Mouse (Mus musculus): ENCODE measurements around the gene Gm47841.

The Gm47841 gene

GRCm38 (mm10) chr15:101047194-101047555 lies at the start of gene Gm47841:
Gm47841 (minus strand) TSS chr15:101047397.
- peak in 1 of 2 experiments; percentile 28 for DNase-seq

DNA sequence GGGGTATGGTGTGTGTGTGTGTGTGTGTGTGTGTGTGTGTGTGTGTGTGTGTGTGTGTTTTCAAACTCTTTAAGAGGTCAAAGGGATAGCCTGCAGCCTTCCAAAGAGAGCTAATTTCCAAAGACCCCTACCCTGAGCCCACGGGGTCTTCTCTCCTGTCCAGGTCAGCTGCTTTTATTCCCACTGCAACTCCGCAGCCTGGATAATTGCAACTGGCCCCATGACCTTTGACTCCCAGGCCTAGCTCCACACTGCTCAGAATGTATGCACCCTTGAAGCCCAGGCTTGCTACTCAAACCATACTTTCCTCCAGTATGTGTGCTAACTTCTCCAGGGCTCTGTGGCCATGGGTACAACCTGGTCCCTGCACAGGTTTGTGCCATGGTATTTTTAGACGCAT lies 48.2 kb upstream of the Gm47841 start:
- DNase-seq: no peak

DNA sequence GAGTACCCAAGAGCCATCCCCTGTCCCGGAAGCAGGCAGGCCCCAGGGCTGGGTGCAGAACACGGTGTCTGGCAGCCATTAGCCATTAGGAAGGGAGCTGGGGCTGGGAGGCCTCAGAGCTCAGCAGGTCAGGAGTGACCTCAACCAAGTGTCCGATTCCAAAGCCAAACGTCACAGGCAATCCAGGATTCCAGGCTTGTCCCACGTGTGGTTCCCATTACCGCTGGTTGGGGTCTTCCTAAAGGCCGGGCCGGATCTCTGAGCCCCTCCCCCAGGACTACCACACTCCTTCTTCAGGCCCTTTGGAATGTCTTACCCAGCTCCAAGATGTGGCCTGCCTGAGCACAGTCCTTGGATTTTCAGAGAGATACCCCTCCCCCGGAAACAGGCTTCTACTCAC lies 47.8 kb upstream of the Gm47841 start:
- DNase-seq: no peak

DNA sequence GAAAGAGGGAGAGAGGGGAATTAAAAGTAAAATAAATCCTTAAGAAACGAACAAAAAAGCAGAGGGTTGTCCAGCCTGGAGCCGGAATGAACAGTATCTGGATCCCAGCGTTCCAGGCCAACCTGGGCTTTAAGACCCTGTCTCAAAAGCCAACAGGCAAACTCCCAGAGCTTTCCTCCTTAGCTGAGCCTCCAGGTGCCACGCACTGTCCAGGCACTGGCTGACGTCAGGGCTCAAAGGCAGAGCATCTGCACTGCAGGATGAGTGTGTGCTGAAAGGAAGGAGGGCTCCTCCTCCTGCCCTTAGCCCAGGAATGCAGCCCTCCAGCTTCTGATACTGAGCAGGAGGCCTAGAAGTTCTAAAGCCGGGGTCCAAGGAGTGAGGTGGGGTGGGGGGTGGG lies 46.8 kb upstream of the Gm47841 start:
- no peak for DNase-seq

DNA sequence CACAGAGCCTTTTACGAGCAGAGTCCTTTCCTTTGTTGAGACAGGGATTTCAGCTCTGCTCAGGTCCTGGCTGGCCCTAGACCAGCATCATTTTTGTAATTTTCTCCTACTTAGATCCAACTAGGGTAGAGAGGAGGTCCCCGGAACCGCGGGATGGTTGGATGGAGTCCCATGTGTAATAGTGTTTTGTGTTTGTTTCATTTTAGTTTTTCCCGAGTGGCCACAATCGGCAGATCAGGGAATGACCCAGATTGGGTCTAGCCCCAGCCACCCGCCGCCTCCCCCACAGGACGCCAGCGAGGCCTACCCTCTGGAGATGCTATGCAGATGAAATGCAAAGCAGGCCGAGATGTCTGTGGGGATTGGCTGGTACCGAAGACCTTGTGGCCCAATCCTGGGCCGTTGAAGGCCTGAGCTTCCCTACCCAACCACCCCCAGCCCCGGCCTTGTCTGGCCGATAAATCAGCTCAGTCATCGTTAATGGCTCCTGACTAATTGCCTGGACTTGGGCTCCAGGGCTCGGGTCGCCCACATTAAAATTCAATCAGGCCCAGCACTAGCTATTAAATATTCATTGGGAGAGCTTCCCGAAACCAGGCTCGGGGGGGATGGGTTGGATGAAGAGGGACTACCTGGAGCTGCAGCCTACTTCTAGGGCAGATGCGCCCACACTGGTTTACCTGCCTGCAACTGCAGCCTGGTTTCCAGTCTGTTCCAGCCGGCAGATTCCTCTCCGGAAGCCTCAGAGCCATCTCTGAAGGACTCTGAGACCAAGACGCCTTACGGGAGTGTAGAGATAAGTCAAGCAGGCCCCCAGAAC lies 45.8 kb upstream of the Gm47841 start:
- DNase-seq: peak; percentile 53 to 63

- DNase-seq: no peak
Measured at GRCm38 (mm10) chr15:101092121-101092828, 45.1 kb upstream of the Gm47841 start.

GRCm38 (mm10) chr15:101091551-101091950 lies 44.4 kb upstream of the Gm47841 start:
- no peak for DNase-seq

DNA sequence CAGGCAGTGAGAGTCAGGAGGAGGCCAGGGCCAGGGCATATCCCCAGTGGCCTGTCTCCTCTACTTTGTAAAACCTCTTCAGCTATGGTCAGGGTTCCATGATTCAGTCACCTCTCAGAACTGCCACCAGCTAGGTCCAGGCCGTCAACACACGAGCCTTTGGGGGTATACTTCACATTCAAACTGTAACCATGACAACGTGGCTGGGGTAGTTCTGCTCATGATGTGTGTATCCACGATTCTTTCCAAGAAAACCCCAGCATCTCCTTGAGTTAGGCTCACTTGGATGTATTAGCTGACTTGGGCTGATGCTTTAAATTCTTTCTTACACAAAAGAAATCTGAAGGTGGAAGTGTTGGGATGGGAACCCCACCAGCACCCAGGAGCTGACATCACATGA lies 41.1 kb upstream of the Gm47841 start:
- DNase-seq: no peak

GRCm38 (mm10) chr15:101086956-101087355 lies 39.8 kb upstream of the Gm47841 start:
- peak; percentile 63 to 78 for DNase-seq

DNA sequence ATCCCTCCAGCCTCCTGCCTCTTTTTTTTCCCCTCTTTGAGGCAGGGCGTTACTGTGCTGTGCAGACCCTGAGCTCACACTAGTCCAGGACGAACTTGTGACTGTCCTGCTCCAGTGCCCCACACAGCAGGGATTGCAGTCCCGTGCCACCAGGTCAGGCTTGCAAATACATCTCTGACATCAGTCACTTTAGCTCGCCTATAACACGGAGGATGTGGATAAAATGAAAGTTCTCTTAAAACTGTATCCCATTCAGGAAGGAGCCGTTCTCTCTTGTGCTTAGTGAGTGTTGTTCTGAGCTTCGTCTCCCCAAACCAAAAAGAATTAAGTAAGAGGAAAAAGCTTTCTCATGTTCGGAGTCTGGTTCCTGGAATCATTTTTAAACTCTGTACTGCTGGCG lies 39.3 kb upstream of the Gm47841 start:
- no peak for DNase-seq

DNA sequence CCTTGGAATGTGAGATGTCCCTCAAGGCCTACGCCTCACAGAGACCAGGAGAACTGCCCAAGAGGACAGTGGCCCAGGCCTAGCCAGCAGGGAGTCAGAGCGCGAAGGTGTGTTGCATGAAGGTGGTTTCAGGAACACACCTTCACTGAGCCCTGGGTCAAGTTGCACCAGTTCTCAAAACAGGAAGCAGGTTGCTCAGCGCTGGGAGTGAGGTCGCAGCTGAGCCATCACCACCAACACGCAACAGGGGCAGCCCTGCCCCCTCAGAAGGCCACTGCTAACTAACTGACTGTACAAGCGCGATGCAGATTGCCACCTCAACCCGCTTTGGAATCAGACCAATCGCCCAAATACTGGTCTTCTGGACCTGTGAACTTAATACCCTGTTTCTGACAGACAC lies 37.3 kb upstream of the Gm47841 start:
- no peak for DNase-seq

- no peak for DNase-seq
Measured at GRCm38 (mm10) chr15:101082236-101082635, 35.0 kb upstream of the Gm47841 start.

DNA sequence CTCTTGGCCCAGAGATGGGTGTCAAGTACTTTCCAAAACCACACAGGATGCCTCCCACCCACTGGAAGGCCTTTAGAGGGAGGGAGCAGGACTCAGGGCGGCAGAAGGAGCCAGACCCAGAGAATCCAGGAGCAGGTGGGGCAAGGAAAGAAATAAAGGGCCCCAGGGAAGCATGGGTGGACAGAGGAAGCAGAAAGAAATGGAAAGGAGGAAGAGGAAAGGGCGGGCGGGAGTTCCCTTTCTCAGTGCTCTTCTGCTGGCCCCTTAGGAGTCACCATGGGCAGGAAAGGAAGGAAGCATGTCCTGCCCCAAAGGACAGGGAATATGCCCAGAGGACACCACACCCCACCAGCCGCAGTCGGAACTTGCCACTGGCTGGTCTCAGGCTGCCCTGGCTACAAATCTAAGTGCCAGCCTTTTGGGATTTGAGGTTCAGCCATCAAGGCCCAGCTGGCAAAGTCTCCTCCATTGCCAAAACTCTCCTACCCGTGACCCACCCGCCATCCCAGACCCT lies 33.9 kb upstream of the Gm47841 start:
- no peak for DNase-seq

- DNase-seq: no peak
Measured at GRCm38 (mm10) chr15:101080031-101080520, 32.9 kb upstream of the Gm47841 start.

DNA sequence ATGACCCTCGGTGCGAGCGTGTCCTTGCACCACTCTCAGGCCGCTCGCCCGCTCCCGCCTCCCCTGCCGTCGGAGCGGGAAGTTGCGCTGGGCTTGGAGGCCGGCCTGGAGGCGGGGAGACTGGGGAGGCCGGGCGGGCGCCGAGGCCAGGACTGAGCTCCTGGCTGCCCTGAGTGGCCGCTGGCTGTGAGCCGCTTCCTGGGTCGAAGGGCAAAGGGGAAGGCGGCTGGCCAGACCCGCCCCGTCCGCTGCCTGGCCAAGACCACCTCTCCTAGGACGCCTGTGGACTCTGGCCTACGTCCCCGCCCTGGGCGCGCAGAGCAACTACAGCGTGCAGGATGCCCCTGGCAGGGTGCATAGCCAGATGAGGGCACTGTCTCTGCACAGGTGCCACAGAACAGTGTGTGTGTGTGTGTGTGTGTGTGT lies 31.5 kb upstream of the Gm47841 start:
- peak; percentile 68 to 78 for DNase-seq

DNA sequence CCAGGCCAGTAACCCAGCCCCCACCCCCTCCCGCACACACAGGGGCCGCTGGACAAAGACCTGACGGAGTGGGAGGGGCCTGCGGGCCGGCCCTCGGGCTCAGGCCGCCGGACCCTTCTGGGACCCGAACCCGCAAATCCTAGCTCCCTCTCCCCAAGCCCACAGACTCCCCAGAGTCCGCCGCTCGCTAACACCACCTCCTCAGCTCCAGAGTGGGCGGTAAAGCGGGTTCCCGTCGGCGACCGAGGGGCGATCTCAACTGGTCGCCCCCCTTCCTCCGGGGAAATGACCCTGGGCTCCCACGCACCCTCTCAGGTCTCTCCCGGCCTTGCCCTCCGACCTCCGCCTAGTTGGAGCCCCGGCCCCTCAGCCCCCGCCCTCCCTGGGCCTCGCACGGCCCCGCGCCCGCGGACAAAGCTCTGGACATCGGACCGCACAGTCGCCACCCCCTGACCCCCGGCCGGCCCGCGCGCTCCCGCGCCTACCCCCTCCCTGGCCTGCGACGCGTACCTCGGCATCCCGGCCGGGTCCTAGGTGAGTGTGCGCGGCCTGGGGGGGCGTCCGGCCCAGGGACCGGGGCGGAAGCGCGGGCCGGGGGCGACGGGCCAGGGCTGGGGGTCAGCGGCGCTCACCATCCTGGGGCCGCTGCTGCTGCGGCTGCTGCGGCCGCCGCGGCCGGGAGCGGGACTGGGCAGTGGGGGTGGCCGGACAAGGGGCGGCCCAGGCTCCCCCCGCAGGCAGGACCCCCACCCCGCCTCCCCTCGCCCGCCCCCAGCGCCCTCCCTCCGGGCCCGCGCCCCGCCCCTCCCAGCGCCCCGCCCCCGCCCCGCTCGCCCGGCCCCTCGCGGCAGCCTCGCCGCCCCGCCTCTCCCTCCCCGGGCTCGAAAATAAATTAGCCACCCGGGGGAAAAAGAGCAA lies 30.9 kb upstream of the Gm47841 start, which contains the start of gene Fignl2:
Gene Fignl2, minus strand, starts transcription at position 755 of the 918 bp plus-strand sequence.
- DNase-seq: peak in 1 of 2 experiments; percentile 35

GRCm38 (mm10) chr15:101077001-101077812 lies 30.0 kb upstream of the Gm47841 start:
- DNase-seq: peak in 1 of 2 experiments; percentile 46

GRCm38 (mm10) chr15:101076071-101077000 lies 29.1 kb upstream of the Gm47841 start:
- peak; percentile 77 to 78 for DNase-seq

DNA sequence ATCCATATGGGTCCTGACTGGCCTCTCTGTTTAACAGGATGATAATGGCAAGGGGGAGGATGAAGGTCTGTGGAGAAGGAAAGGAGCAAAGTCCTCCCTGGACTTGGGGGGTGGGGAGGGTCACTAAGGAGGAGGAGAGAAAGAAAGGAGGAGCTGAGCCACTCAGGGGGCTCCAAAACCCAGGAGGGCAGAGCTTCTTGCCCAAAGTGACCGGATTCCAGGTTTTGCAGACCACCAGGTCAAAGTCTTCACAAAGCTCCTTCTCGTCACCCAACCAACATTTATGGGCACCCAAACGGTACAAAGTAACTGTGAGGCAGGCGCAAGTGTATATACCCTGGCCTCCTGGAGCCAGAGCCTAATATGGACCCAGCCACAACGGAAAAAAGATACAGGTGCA lies 28.5 kb upstream of the Gm47841 start:
- DNase-seq: no peak

- DNase-seq: peak in 1 of 2 experiments; percentile 44
Measured at GRCm38 (mm10) chr15:101075150-101075549, 28.0 kb upstream of the Gm47841 start.

Measured in cerebellum, postnatal 10 days (tissue).